Mouse (Mus musculus) midbrain, embryonic 11.5 days (tissue): ENCODE measurements at regions not wholly inside any gene's neighbourhood (a gene's known extent, or its start where the extent isn't known, plus 50 kb on each side); places are given as distances from the start of the nearest gene placed in this dataset.

Experiments used
- ATAC-seq: fragments of 200-750 bp; cut with Nextera tagmentation; 2 replicates; pipeline ENCODE4 v1.8.0; 2017; ENCODE audit warnings: moderate TSS enrichment, moderate library complexity; ENCODE audit not compliant: low FRiP score
- DNase-seq: peaks from one replicate; pipeline ENCODE4 v3.0.0; 2015; ENCODE audit warnings: low spot score; ENCODE audit errors: missing footprints
- H3K27ac ChIP-seq: fragments of 300-500 bp; sonication (generic); 2 replicates; pipeline ENCODE4 v1.5.1; 2014; ENCODE audit warnings: low read depth, low read length
- H3K27me3 ChIP-seq: fragments of 300-500 bp; sonication (generic); 2 replicates; pipeline ENCODE4 v1.6.1; 2014; ENCODE audit warnings: mild to moderate bottlenecking, low read length, moderate library complexity, mixed read lengths; ENCODE audit not compliant: control insufficient read depth, insufficient read depth
- H3K36me3 ChIP-seq: fragments of 300-500 bp; sonication (generic); 2 replicates; pipeline ENCODE4 v1.6.1; 2014; ENCODE audit warnings: mild to moderate bottlenecking, low read length, moderate library complexity, mixed read lengths; ENCODE audit not compliant: control insufficient read depth, insufficient read depth
- H3K4me1 ChIP-seq: fragments of 300-500 bp; sonication (generic); 2 replicates; pipeline ENCODE4 v1.6.1; 2014; ENCODE audit warnings: low read length; ENCODE audit not compliant: control insufficient read depth, insufficient read depth
- H3K4me2 ChIP-seq: fragments of 300-500 bp; sonication (generic); 2 replicates; pipeline ENCODE4 v1.6.1; 2014; ENCODE audit warnings: mild to moderate bottlenecking, moderate library complexity
- H3K4me3 ChIP-seq: fragments of 300-500 bp; sonication (generic); 2 replicates; pipeline ENCODE4 v1.5.1; 2014; ENCODE audit warnings: low read depth, low read length
- H3K9ac ChIP-seq: fragments of 300-500 bp; sonication (generic); 2 replicates; pipeline ENCODE4 v1.6.1; 2014; ENCODE audit warnings: low read length
- H3K9me3 ChIP-seq: fragments of 300-500 bp; sonication (generic); 2 replicates; pipeline ENCODE4 v1.6.1; 2016; ENCODE audit warnings: low read length; ENCODE audit not compliant: control insufficient read depth
- WGBS: fragments of 180-500 bp; shearing (Covaris S2); extraction: QIAGEN DNeasy Blood & Tissue Kit; methylation state at CpG from one replicate; pipeline ENCODE4 v1.1.7; 2014; 5-methylcytosine and 5-hydroxymethylcytosine counted together

- WGBS, result 89% methylated on average over 6 of the region's 6 CpGs
- H3K4me2 ChIP-seq, result no peak overlapping the region
- H3K9me3 ChIP-seq, result no peaks in the 10 kb centered on the region
- no peaks in the 10 kb centered on the region for H3K36me3 ChIP-seq
- H3K4me1 ChIP-seq, result no peaks in the 10 kb centered on the region
- H3K4me3 ChIP-seq, result no peak overlapping the region
- ATAC-seq (no peak), DNase-seq (no peak)
- no peak overlapping the region for H3K9ac ChIP-seq
- no peaks in the 10 kb centered on the region for H3K27me3 ChIP-seq
- H3K27ac ChIP-seq, result no peak overlapping the region
Observed at GRCm38 (mm10) chr13:63654514-63654913, 81.1 kb upstream of the Ptch1 start.

GRCm38 (mm10) chr13:63657115-63657514 is 83.7 kb upstream of the Ptch1 start:
- no peaks in the 10 kb centered on the region for H3K27me3 ChIP-seq
- no peaks in the 10 kb centered on the region for H3K4me1 ChIP-seq
- no peak overlapping the region for H3K9ac ChIP-seq
- no peaks in the 10 kb centered on the region for H3K9me3 ChIP-seq
- no peak for DNase-seq
- WGBS, result 95% methylated on average over 8 of the region's 8 CpGs
- no peak overlapping the region for H3K27ac ChIP-seq
- H3K4me2 ChIP-seq, result no peak overlapping the region
- no peak for ATAC-seq
- H3K4me3 ChIP-seq, result no peak overlapping the region
- no peaks in the 10 kb centered on the region for H3K36me3 ChIP-seq

- 86% methylated on average over 7 of the region's 7 CpGs for WGBS
- DNase-seq, result no peak
- H3K4me1 ChIP-seq, result no peaks in the 10 kb centered on the region
- H3K9ac ChIP-seq, result no peak overlapping the region
- no peaks in the 10 kb centered on the region for H3K36me3 ChIP-seq
- H3K27me3 ChIP-seq, result no peaks in the 10 kb centered on the region
- no peaks in the 10 kb centered on the region for H3K9me3 ChIP-seq
- no peak for ATAC-seq
- no peak overlapping the region for H3K4me3 ChIP-seq
- no peak overlapping the region for H3K4me2 ChIP-seq
- H3K27ac ChIP-seq, result no peak overlapping the region
Observed at GRCm38 (mm10) chr13:63659412-63659811, 86.0 kb upstream of the Ptch1 start.

GRCm38 (mm10) chr13:63660431-63660830 is 87.0 kb upstream of the Ptch1 start:
- Histone ChIP-seq H3K36me3 (no peaks in the 10 kb centered on the region), H3K4me2 (no peak overlapping the region), H3K27ac (no peak overlapping the region), H3K4me3 (no peak overlapping the region), H3K9ac (no peak overlapping the region), H3K4me1 (no peaks in the 10 kb centered on the region), H3K27me3 (no peaks in the 10 kb centered on the region), H3K9me3 (no peaks in the 10 kb centered on the region)
- DNase-seq, result no peak
- 89% methylated on average over 4 of the region's 4 CpGs for WGBS
- no peak for ATAC-seq

- Histone ChIP-seq H3K9me3 (no peaks in the 10 kb centered on the region), H3K4me1 (no peaks in the 10 kb centered on the region), H3K36me3 (no peaks in the 10 kb centered on the region), H3K4me3 (no peak overlapping the region), H3K27me3 (peaks cover 4% of the 10 kb centered on the region; the same call in 1 of the 2 replicates), H3K9ac (no peak overlapping the region), H3K4me2 (no peak overlapping the region), H3K27ac (no peak overlapping the region)
- DNase-seq, result peak; percentile 88
- ATAC-seq, result no peak
- WGBS, result 12% methylated on average over 4 of the region's 4 CpGs
Observed at GRCm38 (mm10) chr13:63668576-63668975, 95.2 kb upstream of the Ptch1 start.

GRCm38 (mm10) chr13:63669031-63669430 is 95.6 kb upstream of the Ptch1 start:
- DNase-seq (no peak), ATAC-seq (no peak)
- H3K27ac ChIP-seq, result no peak overlapping the region
- WGBS, result 6% methylated on average over 2 of the region's 2 CpGs
- H3K4me2 ChIP-seq, result no peak overlapping the region
- H3K4me3 ChIP-seq, result no peak overlapping the region
- H3K27me3 ChIP-seq, result peaks cover 4% of the 10 kb centered on the region; the same call in 1 of the 2 replicates
- H3K4me1 ChIP-seq, result no peaks in the 10 kb centered on the region
- no peaks in the 10 kb centered on the region for H3K36me3 ChIP-seq
- H3K9me3 ChIP-seq, result no peaks in the 10 kb centered on the region
- H3K9ac ChIP-seq, result no peak overlapping the region

- Histone ChIP-seq H3K27me3 (peaks cover 4% of the 10 kb centered on the region; the same call in 1 of the 2 replicates), H3K27ac (no peak overlapping the region), H3K9ac (no peak overlapping the region), H3K4me3 (no peak overlapping the region), H3K9me3 (no peaks in the 10 kb centered on the region), H3K36me3 (no peaks in the 10 kb centered on the region), H3K4me1 (no peaks in the 10 kb centered on the region), H3K4me2 (no peak overlapping the region)
- DNase-seq (no peak), ATAC-seq (no peak)
- WGBS, result 71% methylated on average over 4 of the region's 4 CpGs
Observed at GRCm38 (mm10) chr13:63672425-63672824, 99.0 kb upstream of the Ptch1 start.

GRCm38 (mm10) chr13:63677696-63678095 is 104.3 kb upstream of the Ptch1 start:
- no peaks in the 10 kb centered on the region for H3K27me3 ChIP-seq
- no peak overlapping the region for H3K9ac ChIP-seq
- WGBS, result 66% methylated on average over 2 of the region's 2 CpGs
- no peak overlapping the region for H3K4me2 ChIP-seq
- no peak for DNase-seq
- H3K36me3 ChIP-seq, result no peaks in the 10 kb centered on the region
- no peak for ATAC-seq
- no peaks in the 10 kb centered on the region for H3K9me3 ChIP-seq
- no peaks in the 10 kb centered on the region for H3K4me1 ChIP-seq
- no peak overlapping the region for H3K4me3 ChIP-seq
- H3K27ac ChIP-seq, result no peak overlapping the region

- DNase-seq, result no peak
- H3K4me1 ChIP-seq, result no peaks in the 10 kb centered on the region
- WGBS, result 79% methylated on average over 10 of the region's 10 CpGs
- no peaks in the 10 kb centered on the region for H3K9me3 ChIP-seq
- H3K27ac ChIP-seq, result no peak overlapping the region
- no peaks in the 10 kb centered on the region for H3K27me3 ChIP-seq
- ATAC-seq, result no peak
- H3K4me3 ChIP-seq, result no peak overlapping the region
- H3K4me2 ChIP-seq, result no peak overlapping the region
- no peaks in the 10 kb centered on the region for H3K36me3 ChIP-seq
- H3K9ac ChIP-seq, result no peak overlapping the region
Observed at GRCm38 (mm10) chr13:63678265-63679260, 105.2 kb upstream of the Ptch1 start.
